Mouse (Mus musculus) heart, embryonic 16.5 days (tissue): ENCODE data around the gene Rad51b. TPM values are rescaled to one million over a fixed set of nuclear protein-coding genes. Genes with fewer than 3 reads are reported as not detected.

ENCODE experiments used
- ATAC-seq: fragments of 200-750 bp; cut with Nextera tagmentation; replicated peaks from 2 replicates; pipeline ENCODE4 v1.8.0; 2017; ENCODE audit warnings: moderate number of reproducible peaks; ENCODE audit not compliant: insufficient read depth, low FRiP score; ENCODE audit errors: extremely low read depth
- H3K27ac ChIP-seq: fragments of 300-500 bp; sonication (generic); 2 replicates; pipeline ENCODE4 v1.5.1; 2014; ENCODE audit warnings: mild to moderate bottlenecking, low read length, control low read depth, moderate library complexity
- H3K27me3 ChIP-seq: fragments of 300-500 bp; sonication (generic); 2 replicates; pipeline ENCODE4 v1.6.1; 2014; ENCODE audit warnings: low read length, mixed read lengths; ENCODE audit not compliant: control insufficient read depth, insufficient read depth
- H3K36me3 ChIP-seq: fragments of 300-500 bp; sonication (generic); 2 replicates; pipeline ENCODE4 v1.6.1; 2014; ENCODE audit not compliant: control insufficient read depth, insufficient read depth
- H3K4me1 ChIP-seq: fragments of 300-500 bp; sonication (generic); 2 replicates; pipeline ENCODE4 v1.6.1; 2014; ENCODE audit warnings: low read length, mixed read lengths; ENCODE audit not compliant: control insufficient read depth, insufficient read depth
- H3K4me2 ChIP-seq: fragments of 300-500 bp; sonication (generic); 2 replicates; pipeline ENCODE4 v1.6.1; 2014; ENCODE audit warnings: low read depth, mild to moderate bottlenecking, control low read depth, low read length
- H3K4me3 ChIP-seq: fragments of 300-500 bp; sonication (generic); 2 replicates; pipeline ENCODE4 v1.5.1; 2014; ENCODE audit warnings: mild to moderate bottlenecking, control low read depth, low read length
- H3K9ac ChIP-seq: fragments of 300-500 bp; sonication (generic); 2 replicates; pipeline ENCODE4 v1.6.1; 2014; ENCODE audit warnings: low read length, control low read depth
- H3K9me3 ChIP-seq: fragments of 300-500 bp; sonication (generic); replicated peaks from 2 replicates; pipeline ENCODE4 v1.6.1; 2016; ENCODE audit warnings: low read length; ENCODE audit not compliant: control insufficient read depth
- WGBS: fragments of 180-500 bp; shearing (Covaris S2); extraction: QIAGEN DNeasy Blood & Tissue Kit; methylation state at CpG from one replicate; pipeline ENCODE4 v1.1.7; 2014; 5-methylcytosine and 5-hydroxymethylcytosine counted together
- polyA plus RNA-seq: library from polyadenylated mRNA; unstranded; fragments of >200 nt; fragmentation: Nextera tagmentation; extraction: Ambion mirVana; gene quantifications from 2 replicates; pipeline ENCODE4 v1.2.1, GENCODE M21; 2015

The Rad51b gene
- polyA plus RNA-seq, 1 experiment from 2014 or later = 5.0 TPM

DNA sequence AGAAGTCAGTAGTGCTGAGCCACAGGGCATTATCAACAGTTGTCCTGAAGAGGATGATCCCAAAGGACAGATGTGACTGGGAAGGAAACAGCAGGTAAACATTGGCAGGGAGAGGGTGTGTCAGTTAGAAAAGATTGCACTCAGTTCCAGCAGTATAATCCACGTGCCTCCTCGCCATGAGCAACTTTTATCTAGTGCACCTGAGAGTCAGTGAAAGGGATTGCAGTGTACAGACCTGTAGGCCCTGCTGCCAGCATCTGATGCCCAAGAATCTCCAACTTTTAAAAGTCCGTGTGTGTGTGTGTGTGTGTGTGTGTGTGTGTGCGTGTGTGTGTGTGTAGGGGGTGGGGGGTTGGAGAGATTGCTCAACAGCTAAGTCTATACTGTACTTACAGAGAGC lies 195.5 kb downstream of the Rad51b start:
- Histone ChIP-seq H3K9me3 (no peaks in the 10 kb centered on the region), H3K4me1 (peaks cover 2% of the 10 kb centered on the region; the same call in 1 of the 2 replicates), H3K36me3 (no peaks in the 10 kb centered on the region), H3K27me3 (no peaks in the 10 kb centered on the region), H3K27ac (no peak overlapping the region), H3K4me3 (no peak overlapping the region), H3K4me2 (no peak overlapping the region), H3K9ac (no peak overlapping the region)
- ATAC-seq = no peak
- WGBS = 77% methylated on average over 4 of the region's 4 CpGs

DNA sequence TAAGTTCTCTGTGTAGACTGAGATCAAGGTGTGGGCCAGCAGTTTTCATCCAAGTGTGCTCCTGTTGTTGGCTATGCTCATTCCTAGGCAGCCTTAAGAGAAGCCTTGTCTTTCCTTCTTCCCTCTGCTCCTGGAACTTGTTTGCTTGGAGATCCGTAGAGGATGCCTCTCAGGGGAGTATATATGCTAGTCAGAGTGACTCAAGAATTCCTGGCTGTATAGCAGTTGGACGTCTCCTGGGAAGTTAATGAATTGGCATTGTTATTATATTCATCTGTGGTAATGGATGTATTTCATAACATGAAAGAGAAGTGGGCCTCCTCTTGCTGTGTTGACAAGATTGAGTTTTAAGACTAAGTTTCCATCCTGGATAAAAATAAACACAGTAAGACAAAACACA lies 196.4 kb downstream of the Rad51b start:
- no peak overlapping the region for H3K9ac ChIP-seq
- H3K27me3 ChIP-seq = no peaks in the 10 kb centered on the region
- ATAC-seq = no peak
- no peak overlapping the region for H3K27ac ChIP-seq
- H3K4me1 ChIP-seq = peaks cover 2% of the 10 kb centered on the region; the same call in 1 of the 2 replicates
- H3K36me3 ChIP-seq = no peaks in the 10 kb centered on the region
- WGBS = 56% methylated on average over 2 of the region's 2 CpGs
- H3K4me3 ChIP-seq = no peak overlapping the region
- no peak overlapping the region for H3K4me2 ChIP-seq
- H3K9me3 ChIP-seq = no peaks in the 10 kb centered on the region

DNA sequence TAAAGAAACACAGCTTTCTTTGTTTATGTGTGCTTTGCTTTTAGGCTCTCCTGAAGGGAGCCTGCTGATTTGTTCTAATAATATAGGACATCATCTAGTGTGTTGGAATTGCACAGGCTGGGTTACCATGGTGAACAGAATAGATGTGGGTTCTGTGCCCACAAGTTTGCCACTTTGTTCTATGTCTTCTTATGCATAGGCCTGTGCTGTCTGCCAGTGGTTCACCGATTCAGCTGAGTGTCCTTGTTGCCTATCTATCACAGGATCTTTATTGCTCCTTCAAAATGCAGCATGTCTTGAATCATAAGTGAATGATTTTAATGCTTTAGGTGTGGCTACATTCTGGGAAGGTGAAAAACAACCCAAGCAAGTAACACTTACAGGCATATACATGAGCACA lies 201.2 kb downstream of the Rad51b start:
- H3K9ac ChIP-seq = no peak overlapping the region
- no peak overlapping the region for H3K4me3 ChIP-seq
- H3K27me3 ChIP-seq = no peaks in the 10 kb centered on the region
- H3K4me2 ChIP-seq = no peak overlapping the region
- peaks cover 6% of the 10 kb centered on the region; the same call in 1 of the 2 replicates for H3K4me1 ChIP-seq
- H3K36me3 ChIP-seq = no peaks in the 10 kb centered on the region
- ATAC-seq = no peak
- no peaks in the 10 kb centered on the region for H3K9me3 ChIP-seq
- 81% methylated on average over 1 of the region's 1 CpGs for WGBS
- no peak overlapping the region for H3K27ac ChIP-seq

DNA sequence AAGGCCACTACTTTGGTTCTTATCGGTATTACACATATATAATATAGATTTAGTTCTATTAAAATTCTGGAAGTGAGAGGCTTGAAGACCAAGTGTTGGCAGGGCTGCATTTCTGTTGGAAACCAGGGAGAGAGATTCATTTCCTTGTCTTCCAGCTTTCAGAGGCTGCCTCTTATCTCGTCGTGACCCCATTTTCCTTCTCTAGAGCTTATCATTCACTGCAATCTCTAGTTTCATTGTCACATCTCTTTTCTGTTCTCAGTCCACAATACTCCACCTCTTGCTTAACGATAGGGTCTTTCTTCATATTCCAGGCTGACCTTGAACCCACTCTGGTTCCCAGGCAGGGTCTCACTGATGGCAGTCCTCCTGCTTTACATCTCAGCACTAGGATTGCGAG lies 202.7 kb downstream of the Rad51b start:
- Histone ChIP-seq H3K27me3 (no peaks in the 10 kb centered on the region), H3K4me2 (no peak overlapping the region), H3K36me3 (no peaks in the 10 kb centered on the region), H3K4me1 (peaks cover 17% of the 10 kb centered on the region), H3K9ac (no peak overlapping the region), H3K9me3 (no peaks in the 10 kb centered on the region), H3K27ac (no peak overlapping the region), H3K4me3 (no peak overlapping the region)
- no peak for ATAC-seq
- WGBS = 73% methylated on average over 5 of the region's 5 CpGs

DNA sequence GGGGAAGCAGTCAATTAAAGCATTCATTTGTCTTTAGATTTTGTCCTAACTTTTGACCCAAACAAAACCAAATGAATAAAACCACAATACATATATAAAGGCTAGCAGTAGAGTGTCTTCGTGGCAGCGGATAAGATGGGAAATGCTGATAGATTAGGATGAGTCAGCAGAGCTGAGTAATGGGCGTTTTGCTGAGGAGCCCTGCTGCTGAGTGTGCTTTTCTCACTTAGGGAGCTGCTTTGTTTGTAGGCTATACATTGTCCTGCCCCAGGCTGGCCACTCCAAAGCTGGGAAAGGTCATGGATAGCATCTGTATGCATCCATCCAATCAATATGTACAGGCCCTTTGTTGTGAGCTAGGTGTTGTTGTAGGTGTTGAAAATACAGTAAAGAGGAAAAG lies 204.8 kb downstream of the Rad51b start:
- no peaks in the 10 kb centered on the region for H3K27me3 ChIP-seq
- peaks cover 21% of the 10 kb centered on the region for H3K4me1 ChIP-seq
- no peaks in the 10 kb centered on the region for H3K36me3 ChIP-seq
- no peak overlapping the region for H3K27ac ChIP-seq
- no peak for ATAC-seq
- no peak overlapping the region for H3K4me3 ChIP-seq
- no peaks in the 10 kb centered on the region for H3K9me3 ChIP-seq
- H3K4me2 ChIP-seq = no peak overlapping the region
- no peak overlapping the region for H3K9ac ChIP-seq
- WGBS = 70% methylated on average over 3 of the region's 3 CpGs

DNA sequence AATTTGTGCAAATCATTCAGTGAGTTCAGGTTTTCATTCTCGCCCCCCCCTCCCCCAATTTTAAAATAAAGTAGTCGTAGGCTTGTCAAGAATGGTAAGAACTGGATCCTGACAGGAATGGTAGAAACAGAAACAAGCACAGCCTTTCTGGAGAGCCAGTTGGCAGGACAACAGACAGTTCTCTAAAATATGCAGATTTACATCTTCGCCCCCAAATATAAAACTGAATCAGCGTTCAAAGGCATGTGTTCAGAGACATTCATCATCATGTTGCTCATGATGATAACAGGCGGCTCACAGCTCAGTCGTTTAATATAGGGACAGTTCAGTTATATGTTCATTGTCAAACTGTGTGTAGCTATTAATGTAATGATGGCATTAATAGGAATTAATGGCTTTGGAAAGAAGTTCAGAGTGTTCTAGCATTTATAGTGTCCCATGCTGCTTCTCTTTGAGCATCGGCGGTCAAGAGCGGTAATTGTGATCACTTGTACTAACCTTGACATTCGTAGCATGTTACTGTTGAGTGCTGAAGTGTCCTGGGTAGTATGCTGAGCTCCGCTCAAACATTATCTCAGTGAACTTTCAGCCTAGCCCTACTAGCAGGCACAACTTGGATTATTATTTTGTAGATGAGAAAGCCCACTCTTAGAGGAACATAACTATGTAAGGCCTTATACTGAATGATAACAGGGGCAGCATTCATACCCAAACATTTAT lies 205.9 kb downstream of the Rad51b start:
- no peaks in the 10 kb centered on the region for H3K36me3 ChIP-seq
- peaks cover 29% of the 10 kb centered on the region for H3K4me1 ChIP-seq
- H3K9me3 ChIP-seq = no peaks in the 10 kb centered on the region
- 45% methylated on average over 11 of the region's 11 CpGs for WGBS
- H3K4me3 ChIP-seq = no peak overlapping the region
- no peak overlapping the region for H3K4me2 ChIP-seq
- no peak overlapping the region for H3K27ac ChIP-seq
- H3K9ac ChIP-seq = no peak overlapping the region
- 0 out of 2 replicates have a peak, but pooled peaks have one; percentile 52 for ATAC-seq
- H3K27me3 ChIP-seq = no peaks in the 10 kb centered on the region

DNA sequence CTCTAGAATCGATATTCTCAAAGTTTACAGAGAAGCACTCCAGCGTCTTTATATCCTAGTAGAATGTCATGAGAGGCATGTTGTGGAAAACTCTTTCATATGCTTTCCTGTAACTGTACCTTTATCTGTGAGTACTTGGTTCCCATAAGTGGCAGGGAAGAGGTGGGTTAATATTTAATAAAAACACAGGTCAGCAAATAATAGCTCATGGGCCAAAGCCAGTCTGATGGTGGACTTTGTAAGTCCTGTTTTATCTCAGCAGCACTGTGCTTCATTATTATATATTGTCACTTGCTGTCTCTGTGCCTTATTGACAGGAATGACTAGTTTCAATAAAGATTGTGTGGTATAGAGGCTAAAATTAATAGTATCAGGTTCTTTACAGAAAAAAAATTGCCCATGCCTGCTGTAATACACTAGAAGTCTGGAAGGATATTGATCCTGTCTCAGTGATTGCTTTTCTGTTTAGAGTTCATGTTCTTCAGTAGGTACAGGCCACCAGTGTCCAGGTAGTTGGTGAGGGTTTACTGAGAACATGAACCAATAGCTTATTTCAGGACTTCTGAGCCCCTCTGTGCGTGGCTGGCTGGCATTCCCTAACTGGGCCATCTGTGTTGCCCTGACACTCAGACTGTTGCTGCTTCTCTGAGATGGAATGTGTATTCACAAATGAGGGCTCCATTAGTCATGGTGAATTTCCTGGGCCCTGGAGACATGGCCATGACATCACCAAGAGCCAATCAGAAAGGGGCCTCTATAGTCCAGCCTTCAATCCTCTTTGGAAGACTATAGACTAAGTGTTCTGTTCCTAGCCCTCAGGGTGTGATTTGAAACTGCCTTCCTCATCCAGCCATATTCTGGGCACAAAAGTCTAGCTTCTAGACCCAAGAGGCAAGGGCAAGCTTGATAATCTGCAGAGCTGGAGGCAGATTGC lies 206.8 kb downstream of the Rad51b start:
- no peaks in the 10 kb centered on the region for H3K36me3 ChIP-seq
- H3K27me3 ChIP-seq = no peaks in the 10 kb centered on the region
- no peak overlapping the region for H3K4me2 ChIP-seq
- H3K4me1 ChIP-seq = peaks cover 29% of the 10 kb centered on the region
- peak overlapping the region; percentile 40; the same call in 1 of the 2 replicates for H3K27ac ChIP-seq
- no peaks in the 10 kb centered on the region for H3K9me3 ChIP-seq
- 0 out of 2 replicates have a peak, but pooled peaks have one; percentile 14 for ATAC-seq
- no peak overlapping the region for H3K9ac ChIP-seq
- 53% methylated on average over 3 of the region's 3 CpGs for WGBS
- no peak overlapping the region for H3K4me3 ChIP-seq

DNA sequence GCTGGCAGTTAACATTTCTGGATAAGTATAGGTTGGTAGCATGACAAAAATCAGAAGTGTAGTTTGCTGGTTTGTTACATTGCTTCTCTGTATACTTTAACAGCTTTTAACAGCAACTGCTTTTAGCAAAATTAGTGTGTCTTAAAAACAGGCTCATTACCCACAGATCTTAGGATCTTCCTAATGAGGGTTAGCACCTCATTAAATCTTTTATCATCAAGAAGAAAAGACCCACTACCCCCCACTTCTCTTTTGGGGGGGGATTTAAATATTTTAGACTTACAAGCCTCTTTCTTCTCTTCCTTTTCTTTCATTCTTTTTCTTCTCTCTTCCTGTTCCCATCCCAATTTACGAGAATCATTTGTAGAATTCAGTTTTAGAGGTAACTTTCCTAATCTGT lies 207.6 kb downstream of the Rad51b start:
- WGBS = 89% methylated on average over 1 of the region's 1 CpGs
- Histone ChIP-seq H3K4me1 (peaks cover 29% of the 10 kb centered on the region), H3K27me3 (no peaks in the 10 kb centered on the region), H3K36me3 (no peaks in the 10 kb centered on the region), H3K27ac (no peak overlapping the region), H3K9ac (no peak overlapping the region), H3K9me3 (no peaks in the 10 kb centered on the region), H3K4me3 (no peak overlapping the region), H3K4me2 (no peak overlapping the region)
- no peak for ATAC-seq

DNA sequence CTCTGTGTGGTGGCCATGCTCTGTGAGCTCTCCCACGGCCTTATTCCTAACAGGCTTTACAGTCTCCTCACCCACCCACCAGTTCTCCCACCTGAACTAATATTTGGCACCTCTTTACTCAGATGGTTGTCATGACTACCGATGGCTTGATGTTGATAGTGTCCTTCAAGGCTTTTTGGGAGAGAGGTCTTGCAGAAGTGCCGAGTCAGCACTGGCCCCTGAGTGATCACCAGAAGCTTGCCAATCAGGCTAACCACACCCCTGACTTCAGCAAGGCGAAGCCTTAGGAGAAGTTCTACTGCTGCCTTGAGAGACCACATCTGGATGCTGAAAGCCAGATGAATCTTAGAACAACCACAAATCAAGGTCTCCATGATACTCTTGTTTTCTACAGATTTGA lies 209.3 kb downstream of the Rad51b start:
- H3K9me3 ChIP-seq = no peaks in the 10 kb centered on the region

More for the DNA sequence above, 209.3 kb downstream of the Rad51b start:
- Histone ChIP-seq H3K27ac (no peak overlapping the region), H3K9ac (no peak overlapping the region), H3K27me3 (no peaks in the 10 kb centered on the region), H3K36me3 (no peaks in the 10 kb centered on the region), H3K4me1 (peaks cover 31% of the 10 kb centered on the region), H3K4me2 (no peak overlapping the region), H3K4me3 (no peak overlapping the region)
- no peak for ATAC-seq
- 73% methylated on average over 4 of the region's 4 CpGs for WGBS
